Mouse (Mus musculus) adrenal gland, postnatal 25 days (tissue): Measurements from ENCODE around the gene Lhfpl1. TPM values are rescaled to one million over a fixed set of nuclear protein-coding genes. Genes with fewer than 3 reads are reported as not detected.
A peak's percentile ranks its signal among the peaks of the same experiment; 100 is the strongest.
"Not testable (repeated sequence)": the region's sequence is repeated elsewhere in the genome, so short reads cannot be mapped to it uniquely, and the experiment has no call there.

Experiments
- DNase-seq: peaks from one replicate; pipeline ENCODE4 v3.0.0; 2021; ENCODE audit warnings: mixed read lengths
- long read RNA-seq: library from polyadenylated mRNA; stranded (forward); transcript quantifications from one replicate; pipeline ENCODE4 v2.0.0, GENCODE M21; 2021
- total RNA-seq: library from RNA; stranded (reverse); gene quantifications from 2 replicates; pipeline ENCODE4 v1.2.3, GENCODE M21; 2021

The Lhfpl1 gene
- total RNA-seq = not detected in 2 replicates
- long read RNA-seq = 0 reads

DNA sequence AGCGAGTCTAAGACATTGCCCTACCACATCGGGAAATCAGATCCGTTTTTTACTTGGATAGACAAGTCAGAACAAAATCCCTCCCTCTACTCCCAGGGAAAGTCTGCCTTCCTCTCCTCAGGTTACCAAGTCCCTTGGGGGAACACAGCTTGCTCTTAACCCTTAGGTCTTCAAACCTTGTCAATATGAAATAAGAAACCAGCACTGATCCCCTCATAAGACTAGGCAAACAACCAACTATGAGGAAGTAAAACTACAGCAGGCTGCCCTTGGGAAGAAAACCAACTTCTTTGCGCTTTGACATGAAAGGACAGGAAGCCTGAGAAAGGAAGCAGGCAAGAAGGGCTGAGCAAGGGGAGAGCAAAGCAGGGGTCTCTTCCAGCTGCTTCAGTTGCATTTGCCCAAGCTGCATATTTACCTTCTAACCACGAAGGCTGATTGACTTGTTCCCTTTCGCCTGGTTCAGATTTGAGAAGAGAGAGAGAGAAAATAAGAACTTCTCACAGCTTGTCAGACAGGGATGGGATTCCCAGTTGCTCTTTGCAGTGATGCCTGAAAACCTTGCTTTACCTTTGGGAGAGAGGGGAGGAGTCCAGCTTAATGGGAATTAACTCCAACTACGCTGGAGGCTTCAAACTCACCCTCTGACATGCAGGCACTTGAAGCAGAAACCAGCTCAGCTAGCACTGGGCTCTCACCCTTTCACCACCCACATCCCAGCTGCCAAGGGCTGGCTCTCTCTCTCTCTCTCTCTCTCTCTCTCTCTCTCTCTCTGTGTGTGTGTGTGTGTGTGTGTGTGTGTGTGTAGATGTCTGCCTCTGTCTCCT, at the start of gene Lhfpl1:
Gene Lhfpl1, minus strand, starts transcription at position 713 of the 827 bp plus-strand sequence.
- DNase-seq = no peak

DNA sequence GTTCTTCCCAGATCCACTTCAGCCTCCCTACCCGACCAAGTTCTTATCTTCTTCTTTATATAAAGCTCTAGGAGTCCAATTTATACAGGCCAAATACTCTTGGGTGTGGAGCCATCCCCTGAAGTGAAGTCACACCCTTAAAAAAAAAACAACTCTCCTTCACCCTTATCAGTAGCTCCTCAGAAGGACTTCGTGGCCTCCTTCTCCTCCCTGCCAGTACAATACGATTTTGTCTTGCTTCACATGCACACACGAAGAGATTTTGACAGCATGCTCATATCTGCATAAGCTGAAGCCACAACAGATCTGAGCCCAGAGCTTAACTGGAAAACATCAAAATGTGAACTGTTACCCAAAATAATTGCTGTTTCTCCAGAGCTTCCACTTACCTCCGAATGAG, 22.9 kb upstream of the Lhfpl1 start:
- DNase-seq = no peak

DNA sequence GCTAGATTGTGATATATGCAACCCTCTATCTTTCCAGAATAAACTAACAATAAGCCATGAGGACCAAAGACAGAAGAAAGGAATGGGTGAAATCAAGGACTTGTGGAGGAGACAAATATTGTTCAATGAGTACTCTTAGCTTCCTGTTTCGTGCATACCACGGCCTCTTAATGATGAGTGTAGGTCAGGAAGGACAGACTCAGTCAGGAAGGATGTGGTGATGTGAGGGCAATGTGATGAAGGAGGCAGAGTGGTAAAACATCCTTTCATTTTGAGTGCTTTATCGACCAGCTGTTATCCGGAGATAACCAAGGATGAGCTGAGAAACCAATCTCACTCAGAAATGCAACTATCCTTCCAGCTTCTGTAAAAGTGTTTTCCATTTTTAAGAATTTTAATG, 13.6 kb upstream of the Lhfpl1 start:
- no peak for DNase-seq

DNA sequence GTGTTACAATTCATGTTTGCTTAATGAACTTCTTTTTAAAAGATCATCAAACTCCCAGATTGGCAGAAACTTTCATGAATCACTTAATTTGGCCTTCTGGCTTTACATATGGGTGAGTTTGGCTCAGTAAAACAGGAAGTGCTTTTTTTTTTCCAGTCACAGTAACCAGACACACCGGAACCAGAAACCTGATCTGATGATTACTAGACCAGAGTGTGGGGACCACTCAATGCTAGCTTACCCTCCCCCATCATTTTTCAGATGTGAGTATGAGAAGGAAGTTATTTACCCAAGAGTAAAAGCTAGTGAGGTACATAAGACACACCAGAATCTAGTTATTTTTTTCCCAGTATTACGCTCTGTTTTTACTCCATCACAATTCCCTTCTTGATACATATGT, 6.5 kb downstream of the Lhfpl1 start:
- no peak for DNase-seq

DNA sequence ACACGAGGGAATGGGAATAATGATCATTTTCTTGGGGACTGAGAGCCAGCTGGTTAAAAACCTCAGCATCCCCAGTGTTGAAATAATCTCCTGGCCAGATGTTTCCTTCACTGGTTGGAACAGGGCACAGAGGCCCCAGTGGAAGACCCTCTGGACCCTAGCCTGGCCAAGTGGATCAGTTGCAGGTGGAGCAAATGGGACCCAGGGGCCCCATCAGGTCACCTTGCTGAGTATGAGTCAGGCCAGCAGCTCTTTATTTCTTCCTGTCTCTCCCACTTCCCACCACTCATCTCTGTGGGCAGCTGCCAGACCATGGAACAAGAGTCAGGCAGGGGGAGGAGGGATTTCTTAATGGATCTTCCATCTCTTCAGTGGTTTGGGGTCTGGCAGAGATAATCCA, 12.7 kb downstream of the Lhfpl1 start:
- DNase-seq = no peak

DNA sequence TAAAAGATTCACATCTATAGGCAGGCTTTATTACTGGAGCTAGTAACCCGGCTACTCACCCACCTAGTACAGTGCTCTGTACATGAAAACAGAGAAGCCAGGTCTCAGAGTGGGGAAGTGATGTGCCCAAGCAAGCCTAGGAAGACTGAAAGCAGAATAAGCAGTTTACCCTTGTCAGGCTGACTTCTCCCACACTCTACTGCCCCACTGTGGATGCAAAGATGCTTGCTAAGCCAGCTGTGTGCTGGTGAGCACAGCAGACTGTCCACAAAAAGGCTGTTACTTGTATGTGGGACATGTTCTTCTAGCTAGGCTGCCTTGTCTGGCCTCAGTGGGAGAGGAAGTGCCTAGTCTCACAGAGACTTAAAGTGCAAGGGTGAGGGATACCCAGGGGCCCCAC, 40.3 kb downstream of the Lhfpl1 start:
- no peak for DNase-seq

DNA sequence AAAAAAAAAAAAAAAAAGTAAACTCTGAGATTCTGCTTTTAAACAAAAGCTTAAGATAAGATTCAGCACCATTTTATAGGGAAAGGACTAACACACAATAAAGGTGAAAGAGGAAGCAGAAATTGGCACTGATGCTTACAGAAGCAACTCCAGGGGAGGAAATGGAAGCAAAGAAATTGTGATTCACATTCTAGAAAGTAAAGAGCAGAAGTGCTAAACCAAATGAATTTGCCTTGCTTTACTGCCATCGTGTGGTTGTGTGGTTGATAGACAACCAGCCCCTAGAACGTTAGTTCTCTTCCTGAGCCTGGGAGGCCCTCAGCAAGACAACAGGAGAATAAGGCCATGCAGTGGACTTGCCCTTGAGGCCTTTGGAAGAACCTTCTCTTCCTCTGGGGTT, 41.7 kb downstream of the Lhfpl1 start:
- peak; percentile 1 for DNase-seq

DNA sequence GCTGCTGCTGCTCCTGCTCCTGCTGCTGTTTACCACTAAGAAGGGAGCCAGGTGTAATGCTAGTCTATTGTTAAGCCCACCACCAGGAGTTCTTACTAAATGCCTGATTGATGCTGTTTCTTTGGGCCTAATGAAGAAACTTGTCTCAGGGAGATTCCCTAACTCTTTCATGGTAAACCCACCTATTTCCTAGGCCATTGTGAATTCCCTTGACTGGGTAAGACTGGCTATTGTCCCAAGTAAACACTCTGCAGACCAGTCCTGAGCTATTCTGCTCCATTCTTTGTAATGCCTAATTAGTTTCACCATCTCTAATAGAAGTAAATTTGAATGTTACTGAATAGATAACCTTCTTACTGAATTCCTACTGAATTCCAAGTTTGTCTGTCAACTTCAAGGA, 48.7 kb downstream of the Lhfpl1 start:
- DNase-seq = not testable (repeated sequence)

DNA sequence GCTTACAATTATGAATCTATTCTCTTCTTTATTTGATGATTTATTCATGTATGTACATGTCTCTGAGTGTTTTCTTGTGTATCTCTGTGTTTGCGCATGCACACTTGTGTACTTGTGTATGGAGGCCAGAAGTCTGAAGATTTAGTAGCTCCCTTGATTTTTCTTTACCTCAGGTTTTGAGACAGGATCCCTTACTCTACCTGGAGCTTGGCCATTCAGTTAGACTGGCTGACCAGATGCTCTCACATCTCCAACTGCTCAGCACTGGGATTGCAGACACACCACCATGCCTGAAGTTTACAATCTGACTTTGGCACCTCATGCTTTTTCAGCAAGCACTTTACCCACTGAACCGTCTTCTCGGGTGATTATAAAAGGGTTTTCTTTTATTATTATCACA, 76.7 kb downstream of the Lhfpl1 start:
- DNase-seq = no peak

DNA sequence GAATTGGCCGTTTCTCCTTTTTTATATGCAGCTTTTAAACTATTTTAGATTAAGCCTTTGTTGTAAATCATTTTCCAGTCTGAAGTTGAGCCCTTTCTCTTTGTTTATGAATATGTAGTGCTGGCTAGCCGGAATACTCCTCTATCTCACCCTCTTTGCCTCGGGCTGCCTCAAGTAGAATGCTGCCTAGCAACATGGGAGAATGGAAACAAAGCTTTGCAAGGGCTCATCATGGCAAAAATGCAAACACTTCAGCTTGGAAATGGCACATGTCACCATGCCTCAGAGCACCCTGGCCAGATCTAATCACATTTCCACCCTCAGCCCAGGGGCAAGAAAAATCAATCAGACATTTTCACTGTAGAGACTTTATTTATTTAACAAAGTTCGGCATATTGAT, 77.1 kb downstream of the Lhfpl1 start:
- no peak for DNase-seq

DNA sequence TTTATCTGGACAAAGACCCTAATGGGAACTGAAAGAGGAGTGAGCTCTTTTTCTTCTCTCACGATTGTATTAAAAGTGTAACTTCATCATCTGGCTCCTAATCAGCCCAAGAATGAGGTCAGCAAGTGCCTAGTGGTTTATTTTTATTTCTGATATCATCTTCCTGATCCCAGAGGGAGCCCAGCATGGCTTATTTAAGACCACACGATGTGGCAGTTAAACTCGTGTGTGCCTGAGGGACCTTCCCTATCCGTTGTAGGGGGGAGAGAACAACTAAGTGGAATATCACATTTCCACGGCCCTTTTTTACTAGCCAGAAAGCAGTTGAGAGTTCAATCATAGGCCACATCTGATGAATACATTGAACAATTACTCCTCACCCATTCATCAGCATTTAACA, 87.1 kb downstream of the Lhfpl1 start:
- no peak for DNase-seq

Other genes starting within 250 kb of the Lhfpl1 start
- 5.9 and 7.3 TPM in 2 replicates for gene Amot, start 156.1 kb upstream of the Lhfpl1 start, total RNA-seq